Mouse (Mus musculus) heart, postnatal 0 days (tissue): ENCODE results near the gene Otx1.

Experiments used
- CTCF ChIP-seq: IDR thresholded peaks from 2 replicates; pipeline ENCODE4 v1.5.1; 2016; ENCODE audit warnings: antibody characterized with exemption, control low read depth, low read depth
- EP300 ChIP-seq: IDR thresholded peaks from 2 replicates; pipeline ENCODE4 v1.6.1; 2016; ENCODE audit warnings: antibody characterized with exemption, low read depth

GRCm38 (mm10) chr11:21974005-21974531 is 28.6 kb downstream of the Otx1 start:
- TF ChIP-seq EP300 (no peak), CTCF (peak; percentile 44)
